Mouse (Mus musculus): ENCODE results near the gene Fbxo5.

The Fbxo5 gene

DNA sequence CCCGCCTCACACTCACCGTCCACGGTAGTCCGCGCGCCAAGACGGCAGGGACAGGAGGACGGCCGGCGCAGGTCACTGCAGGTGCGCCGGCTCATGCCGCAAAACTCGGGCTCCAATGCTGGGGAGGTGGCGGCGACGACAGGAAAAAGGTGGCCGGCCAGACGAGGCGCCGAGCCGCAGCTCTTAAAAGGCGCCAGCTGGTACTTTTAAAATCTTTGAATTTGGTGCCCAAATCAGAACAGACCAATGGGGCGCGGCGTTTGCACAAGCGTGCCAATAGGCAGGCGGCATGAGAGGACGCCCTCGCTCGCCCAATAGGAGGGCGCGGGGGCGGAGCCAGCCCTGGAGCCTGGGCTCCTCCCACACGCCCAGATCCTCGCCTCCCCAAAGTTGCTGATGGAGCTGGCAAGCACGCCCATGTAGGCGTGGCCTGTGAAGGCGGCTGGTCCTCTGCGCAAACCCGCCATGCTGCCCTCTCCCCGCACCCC, at the start of gene Fbxo5:
Gene Fbxo5, minus strand, starts transcription at position 358 of the 488 bp plus-strand sequence.
- peak; percentile 98 for DNase-seq (ENCODE audit: low spot score)

DNA sequence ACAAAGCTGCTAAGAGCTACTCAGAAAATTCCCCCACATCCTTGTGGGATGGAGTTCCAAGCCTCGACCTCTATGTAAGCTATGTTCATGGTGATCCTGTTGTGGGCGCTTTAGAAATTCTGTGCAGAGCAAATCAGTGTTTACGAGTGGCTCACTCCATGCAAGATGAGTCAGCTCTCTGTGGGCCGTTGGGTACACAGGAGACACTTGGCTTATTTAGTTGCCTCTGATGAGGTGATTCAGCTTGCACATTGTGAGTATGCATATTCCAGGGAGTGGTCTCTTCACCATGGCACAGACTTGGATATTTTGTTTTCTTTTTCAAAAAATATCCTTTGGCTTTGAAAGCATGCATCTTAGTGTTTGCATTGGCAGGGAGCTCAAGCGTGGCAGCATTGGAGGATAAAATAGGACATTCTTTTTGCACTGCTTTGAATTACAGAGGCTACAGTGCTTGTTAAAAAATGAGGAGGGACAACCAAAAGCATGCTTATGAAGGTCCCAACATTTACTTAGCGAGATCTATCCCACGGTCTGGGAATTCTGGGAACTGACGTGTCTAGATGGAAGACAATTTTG, 48.0 kb upstream of the Fbxo5 start:
- no peak for DNase-seq (ENCODE audit: low spot score)

DNA sequence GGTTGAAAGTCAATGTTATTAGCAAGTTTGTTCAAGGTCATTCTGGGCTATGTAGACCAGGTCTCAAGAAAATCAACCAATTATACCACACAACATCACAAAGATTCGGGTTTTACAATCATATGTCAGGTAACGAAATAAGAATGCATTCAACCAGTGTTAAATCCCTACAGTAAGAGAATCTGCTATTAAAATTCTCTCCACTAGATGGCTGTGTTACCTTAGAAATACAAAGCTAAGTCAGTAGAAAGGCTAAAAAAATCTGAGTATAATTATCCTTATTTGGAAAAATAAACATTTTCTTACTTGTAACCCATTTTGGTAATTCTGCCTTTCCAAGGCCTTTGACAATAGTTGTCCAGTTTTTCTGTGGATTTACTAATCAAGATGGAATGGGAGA, 41.5 kb upstream of the Fbxo5 start:
- no peak for DNase-seq (ENCODE audit: low spot score)

DNA sequence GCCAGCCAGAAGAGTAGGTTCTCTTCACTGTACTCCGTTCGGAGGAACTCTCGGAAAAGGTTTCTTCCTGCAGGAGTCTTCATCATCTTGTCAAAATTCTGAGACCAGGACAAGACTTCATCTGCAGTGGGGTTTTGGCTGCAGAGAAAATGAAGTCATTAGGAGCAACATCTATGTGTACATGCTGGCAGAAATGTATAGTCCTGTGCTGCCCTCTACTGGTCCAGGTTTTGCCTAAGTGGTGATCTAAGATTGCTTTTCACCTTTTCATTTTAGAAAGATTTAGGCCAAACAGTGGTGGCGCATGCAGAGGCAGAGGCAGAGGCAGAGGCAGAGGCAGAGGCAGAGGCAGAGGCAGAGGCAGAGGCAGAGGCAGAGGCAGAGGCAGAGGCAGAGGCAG, 36.0 kb upstream of the Fbxo5 start:
- DNase-seq (ENCODE audit: low spot score), result peak; percentile 54

DNA sequence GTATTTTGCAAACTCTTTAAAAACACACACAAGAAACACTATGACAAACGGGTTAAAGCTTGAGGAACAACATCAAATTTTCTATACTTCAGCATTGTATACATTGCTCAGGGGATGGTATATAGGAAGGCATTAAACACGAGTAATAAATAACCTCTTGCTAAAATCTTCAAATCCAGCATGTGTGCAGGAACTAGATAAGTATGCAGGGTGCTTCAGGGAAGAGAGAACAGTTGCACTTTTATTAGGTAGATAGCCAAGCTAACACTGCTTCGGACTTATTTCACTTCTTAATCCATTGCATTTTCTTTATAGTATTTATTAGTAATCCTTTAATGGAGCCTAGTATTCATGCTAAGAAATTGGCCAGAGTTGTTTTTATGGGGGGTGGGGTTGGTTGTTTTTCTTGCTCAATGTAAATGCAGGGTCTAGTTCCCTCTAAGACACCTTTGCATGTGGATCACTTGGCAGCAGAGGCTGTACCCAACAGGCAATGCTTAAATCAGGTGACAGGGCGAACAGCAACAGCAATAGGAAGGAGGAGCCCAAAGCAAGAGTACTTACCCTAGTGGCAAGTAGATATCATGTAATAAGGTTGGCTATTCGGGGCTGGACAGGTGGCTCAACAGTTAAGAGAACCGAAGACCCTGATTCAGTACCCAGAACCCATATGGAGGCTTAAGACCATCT, 21.1 kb upstream of the Fbxo5 start:
- no peak for DNase-seq (ENCODE audit: low spot score)

DNA sequence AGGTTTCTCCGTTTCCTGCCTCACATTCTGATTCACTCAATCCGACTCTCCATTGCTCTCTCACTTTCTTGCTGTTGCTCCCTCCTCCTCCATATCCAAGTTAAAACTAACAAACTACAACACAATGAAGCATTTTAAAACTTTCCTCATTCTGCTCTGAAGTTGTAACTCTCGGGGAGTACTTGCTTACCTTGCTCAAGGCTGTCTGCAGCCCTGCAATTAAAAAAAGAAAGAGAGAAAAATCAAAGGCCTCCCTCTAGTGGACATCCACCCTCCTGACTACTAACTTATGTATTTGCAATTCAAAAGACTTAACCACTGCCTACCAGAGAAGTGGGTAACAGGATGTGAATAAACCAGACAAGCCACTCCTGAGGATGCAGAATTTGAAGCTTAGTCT, 19.4 kb upstream of the Fbxo5 start:
- peak; percentile 39 for DNase-seq (ENCODE audit: low spot score)

DNA sequence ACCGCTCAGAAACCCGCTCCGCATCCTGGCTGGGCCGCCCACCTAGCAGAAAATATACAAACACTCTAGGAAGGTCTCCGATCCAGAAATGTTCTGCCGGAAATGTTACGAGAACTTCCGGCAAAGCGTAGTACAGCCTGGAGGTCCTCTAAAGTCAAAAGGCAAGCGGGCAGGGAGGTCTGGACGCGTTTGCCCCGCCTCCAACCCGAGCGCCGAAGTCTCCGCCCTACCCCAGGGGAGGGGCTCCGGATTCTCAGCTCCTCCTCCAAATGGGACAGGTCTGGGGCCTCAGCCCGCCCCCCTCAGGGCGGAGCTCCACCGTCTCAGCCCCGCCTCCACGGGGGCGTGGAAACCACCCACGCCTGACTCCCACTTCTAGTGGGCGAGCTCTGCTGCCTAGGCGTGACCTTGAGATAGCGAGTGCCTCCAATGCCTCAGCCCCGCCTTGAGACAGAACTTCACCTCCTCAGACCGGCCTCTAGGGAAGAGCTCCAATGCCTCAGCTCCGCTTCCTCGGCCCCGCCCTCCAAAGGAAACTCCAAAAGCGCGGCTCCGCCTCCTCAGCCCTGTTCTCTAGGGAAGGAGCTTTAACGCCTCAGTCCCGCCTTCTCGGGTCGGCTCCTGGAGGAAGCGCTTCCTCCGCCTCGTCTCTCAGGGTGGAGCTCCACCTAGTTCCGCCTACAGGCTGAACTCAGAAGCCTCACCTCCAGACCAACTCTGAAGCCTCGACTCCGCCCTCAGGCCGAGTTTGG, 18.5 kb upstream of the Fbxo5 start, which contains the start of gene Mtrf1l:
Gene Mtrf1l, minus strand, starts transcription at position 171 of the 752 bp plus-strand sequence.
- peak; percentile 97 for DNase-seq (ENCODE audit: low spot score)

DNA sequence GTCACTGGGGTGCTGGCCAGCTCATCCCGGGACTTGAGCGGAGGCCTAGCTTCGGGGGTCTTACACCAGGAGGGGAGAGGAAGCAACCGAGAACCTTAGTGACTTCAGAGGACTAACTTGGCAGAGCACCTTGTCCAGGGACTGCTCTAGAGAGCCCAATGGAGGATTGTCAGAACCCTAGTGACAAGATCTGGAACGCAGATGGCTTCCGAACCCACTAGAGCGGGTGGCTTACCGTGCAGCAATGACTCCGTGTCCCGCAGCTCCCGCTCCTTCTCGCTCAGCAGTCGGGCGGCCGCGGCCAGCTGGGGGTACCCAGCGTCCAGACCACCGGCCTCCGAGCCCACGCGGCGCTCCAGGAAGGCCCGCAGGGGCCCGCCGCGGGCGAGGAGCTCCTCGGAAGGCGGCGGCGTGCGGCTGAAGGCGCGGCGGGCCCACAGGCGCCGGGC, 17.9 kb upstream of the Fbxo5 start:
- no peak for DNase-seq (ENCODE audit: low spot score)

DNA sequence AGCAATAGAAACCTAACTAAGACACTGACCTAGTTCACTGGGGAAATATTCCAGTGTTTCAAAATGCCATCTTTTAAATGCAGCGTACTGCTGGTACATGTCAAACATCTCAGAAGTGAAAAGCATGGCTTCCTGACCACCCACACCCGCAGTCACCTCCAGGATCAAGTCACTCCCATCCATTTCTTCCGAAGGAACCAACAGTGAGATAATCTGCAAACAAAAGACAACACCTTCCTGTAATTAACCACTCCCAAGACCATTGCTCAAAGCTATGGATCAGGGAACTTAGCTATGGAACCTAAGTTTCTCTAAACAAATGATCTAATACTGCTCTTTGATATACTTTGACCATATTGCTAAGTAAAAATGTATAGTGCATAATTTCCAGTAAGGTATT, 13.4 kb upstream of the Fbxo5 start:
- DNase-seq (ENCODE audit: low spot score), result no peak

DNA sequence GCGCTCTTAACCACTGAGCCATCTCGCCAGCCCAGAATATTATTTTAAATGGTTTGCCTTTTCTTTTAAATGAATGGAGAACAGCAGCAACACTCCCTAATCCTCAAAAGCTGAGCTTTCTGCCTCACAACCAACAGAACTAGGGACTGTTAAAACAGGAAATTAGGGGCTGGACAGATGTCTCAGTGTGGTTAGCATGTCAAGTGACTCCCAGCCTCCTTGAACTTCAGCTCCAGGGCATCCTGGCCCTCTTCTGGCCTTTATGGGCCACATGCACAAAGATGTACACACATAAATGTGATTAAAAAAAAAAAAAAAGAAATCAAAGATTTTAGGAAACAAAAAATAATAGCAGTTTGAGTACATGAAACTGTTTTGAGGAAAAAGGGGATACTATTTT, 10.6 kb upstream of the Fbxo5 start:
- no peak for DNase-seq (ENCODE audit: low spot score)

DNA sequence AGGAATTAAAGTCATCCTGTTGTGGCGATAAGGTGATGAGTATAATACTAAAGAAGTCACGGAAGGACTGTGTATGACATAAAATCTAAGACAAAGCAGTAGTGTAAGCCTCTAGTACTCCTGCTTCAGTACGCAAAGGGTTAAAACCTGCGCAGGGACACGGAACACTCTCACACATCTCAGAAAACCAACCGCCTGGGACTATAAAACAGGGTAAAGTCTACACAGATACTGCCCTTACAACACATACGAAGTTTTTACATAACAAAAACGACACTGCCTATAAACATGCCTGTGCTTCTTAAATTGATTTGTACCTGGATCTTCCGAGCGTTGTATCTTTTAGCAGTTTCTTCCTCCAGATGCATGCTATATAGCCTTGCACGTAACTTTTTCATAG, 8.3 kb upstream of the Fbxo5 start:
- DNase-seq (ENCODE audit: low spot score), result no peak

DNA sequence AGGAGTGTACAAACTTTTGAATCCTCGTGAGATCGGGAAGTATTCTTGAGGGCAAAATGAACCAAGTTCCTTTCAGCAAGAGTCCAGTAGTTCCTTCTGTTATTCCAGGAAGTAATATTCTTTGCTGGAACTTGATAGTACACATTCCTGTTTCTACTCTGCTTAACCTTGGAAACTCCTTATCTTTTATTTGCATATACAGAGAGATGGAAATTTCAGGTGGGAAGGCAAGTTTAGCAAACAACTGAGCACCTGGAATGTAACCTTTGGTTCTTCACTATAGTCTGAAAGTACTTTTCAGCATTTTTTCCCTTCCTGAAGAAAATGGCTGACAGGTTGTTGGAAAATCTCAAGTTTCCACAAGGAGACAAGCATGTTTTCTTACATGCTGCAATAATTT, 2.3 kb upstream of the Fbxo5 start:
- DNase-seq (ENCODE audit: low spot score), result no peak

DNA sequence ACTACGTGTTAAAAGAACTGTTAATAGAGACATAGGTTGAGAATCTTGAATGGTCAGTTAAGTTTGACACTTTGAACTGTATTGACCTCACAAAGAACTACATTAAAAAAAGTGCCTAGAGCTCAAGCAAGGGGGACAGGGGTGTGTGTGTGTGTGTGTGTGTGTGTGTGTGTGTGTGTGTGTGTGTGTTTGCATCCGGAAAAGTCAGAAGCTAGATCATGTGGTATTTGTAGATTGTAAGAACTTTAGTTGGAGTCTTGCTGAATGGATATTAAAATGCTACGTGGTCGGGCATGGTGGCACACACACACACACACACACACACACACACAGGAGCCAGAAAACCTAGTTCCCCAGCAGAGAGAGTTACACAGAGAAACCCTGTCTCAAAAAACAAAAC, 1.6 kb upstream of the Fbxo5 start:
- no peak for DNase-seq (ENCODE audit: low spot score)

DNA sequence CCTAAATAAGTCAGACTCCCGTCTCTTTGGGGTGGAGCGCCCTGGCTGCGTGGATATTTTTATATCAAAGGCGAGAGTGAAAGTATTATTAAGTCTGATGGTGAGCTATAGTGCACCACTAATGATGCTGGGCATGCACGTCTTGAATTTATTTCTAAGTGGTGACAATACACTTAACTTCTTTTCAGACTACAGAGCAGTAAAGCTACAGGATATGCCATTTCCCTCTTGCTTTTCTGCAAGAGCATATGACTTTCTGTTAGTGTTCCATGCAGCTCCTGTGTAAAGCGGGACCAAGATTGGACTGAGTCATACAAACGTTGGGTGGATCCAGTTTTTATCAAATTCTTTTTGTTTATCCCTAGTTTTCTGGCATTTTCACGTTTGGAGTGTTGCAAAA, 1.0 kb upstream of the Fbxo5 start:
- DNase-seq (ENCODE audit: low spot score), result no peak

DNA sequence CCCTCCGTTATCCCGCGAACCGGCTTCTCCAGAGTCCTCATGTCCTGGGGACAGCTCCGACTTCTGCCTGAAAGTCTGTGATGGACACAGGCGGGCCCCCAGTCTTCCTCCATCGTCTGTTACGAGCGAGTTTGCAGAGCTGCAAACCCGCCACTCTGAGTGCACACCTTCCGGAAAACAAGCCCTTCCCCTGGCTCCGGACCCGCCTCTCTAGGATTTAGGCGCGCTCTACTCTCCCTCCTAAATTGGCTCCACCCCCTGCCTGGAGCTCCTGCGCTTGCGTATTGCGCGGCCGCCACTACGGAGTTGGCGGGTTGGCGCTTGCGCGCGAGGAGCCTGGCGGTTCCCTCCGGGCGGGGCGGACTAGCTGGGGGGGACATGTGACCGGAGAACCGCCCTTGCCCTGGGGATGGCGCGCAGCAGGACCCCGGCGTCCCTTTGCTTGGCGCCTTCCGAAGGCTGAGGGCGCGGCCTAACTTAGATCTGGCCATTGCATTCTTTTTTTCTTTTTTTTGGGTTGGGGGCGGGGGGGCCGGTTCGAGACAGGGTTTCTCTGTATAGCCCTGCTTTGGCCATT, 419 bp upstream of the Fbxo5 start:
- peak; percentile 96 for DNase-seq (ENCODE audit: low spot score)

DNA sequence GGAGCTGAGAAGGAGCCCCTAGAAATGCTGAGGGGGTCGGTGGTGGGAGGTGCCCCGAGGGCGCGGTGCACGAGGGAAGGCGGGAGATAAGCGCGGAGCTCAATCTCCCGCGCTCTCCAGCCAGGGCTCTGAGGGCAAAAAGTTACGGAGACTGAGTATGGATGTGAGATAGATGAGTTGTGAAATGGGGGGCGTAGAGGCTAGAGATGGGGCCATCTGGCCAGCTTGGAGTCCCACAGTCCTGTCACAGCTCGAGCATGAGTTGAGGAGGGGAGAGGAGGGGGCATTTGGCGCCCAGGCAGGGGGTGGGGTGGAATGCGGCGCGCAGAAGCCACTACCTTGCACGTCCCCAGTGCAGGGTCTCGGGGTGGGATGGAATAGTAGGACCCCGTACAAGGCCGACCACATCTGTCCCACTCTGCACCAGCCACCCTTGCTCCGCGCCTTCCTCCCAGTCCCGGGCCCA, 676 bp downstream of the Fbxo5 start:
- DNase-seq (ENCODE audit: low spot score), result no peak

DNA sequence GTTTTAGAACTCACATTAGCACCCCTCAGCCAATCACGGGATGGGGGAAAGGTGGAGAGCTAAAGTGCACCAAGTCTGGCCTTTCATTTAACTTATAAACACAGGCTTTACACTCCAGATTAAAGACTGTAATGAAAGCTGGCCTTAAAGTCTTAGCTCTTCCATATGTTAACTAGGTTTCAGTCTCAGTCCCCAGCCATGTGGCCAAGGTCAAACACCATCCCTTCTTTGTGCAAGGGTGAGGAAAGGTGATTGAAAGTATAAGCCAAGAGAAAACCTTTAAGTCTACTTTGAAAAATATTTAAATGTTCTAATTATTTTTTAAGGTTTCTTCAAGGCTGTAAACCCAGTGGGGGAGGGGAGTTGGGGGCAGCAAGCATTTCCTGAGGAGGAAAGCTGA, 1.7 kb downstream of the Fbxo5 start:
- no peak for DNase-seq (ENCODE audit: low spot score)

DNA sequence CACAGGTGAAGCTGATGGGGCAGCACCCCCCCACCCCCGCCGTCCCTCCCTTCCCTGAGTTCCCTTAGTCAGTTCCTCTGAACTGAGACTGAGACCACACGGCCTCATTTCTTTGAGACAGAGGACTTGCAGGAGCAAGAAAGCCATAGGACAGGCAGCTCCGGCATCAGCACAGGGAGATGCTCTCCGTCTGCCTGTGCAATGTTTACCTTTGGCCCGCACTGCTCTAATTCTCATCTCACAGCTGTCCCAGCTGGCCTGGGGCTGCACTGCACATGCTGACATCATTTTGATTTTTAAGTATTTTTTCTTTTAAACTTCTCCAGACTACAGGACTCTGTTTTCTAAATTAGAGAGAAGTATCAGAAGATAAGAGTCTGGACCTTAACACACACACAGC, 2.5 kb downstream of the Fbxo5 start:
- DNase-seq (ENCODE audit: low spot score), result no peak

DNA sequence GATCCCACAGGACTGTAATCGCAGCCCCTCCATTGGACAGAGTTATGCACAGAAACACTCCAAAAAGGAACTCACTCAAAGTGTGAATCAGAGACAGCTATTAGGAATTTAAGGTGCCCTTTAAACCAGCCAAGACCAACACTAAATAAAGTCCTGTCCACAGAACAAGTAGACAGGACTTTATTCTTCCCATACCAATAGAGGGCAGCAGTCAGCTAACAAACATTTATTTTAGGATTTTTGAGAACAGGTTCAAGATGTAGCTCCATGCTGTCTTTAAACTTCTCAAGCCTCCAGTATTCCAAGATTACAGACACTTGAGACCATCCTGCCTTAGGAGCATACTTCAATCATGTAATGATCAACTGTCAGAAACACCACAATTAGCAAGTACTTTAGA, 4.9 kb downstream of the Fbxo5 start:
- DNase-seq (ENCODE audit: low spot score), result no peak

DNA sequence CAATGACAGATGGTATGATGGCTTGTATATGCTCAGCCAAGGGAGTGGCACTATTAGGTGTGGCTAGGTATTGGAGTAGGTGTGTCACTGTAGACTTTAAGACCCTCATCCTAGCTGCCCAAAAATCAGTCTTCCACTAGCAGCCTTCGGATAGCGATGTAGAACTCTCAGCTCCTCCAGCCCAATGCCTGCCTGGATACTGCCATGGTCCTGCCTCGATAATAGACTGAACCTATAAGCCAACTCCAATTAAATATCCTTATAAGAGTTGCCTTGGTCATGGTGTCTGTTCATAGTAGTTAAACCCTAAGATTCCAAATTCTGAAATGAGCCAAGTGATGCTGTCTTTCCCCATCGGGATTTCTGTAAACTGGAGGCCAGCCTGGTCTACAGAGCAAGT, 7.3 kb downstream of the Fbxo5 start:
- DNase-seq (ENCODE audit: low spot score), result no peak

DNA sequence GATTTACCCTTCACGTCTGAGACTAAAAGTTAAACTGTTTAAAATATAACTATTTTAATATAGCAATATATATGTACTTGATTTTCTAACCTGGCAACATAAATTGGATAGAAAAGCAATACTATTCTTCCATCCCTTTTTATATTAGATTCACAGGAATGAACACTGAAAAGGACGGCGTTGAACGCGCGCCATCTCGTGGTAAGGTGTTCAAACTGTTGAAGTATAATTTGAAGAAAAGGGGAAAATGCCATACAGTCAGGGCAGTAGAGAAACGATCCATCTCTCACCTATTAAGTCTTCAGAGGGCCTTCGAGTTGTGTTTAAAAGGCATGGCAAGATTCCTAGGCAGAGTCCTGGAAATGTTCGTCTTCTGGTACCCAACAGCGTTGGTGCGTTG, 14.7 kb downstream of the Fbxo5 start:
- peak; percentile 53 for DNase-seq (ENCODE audit: low spot score)

DNA sequence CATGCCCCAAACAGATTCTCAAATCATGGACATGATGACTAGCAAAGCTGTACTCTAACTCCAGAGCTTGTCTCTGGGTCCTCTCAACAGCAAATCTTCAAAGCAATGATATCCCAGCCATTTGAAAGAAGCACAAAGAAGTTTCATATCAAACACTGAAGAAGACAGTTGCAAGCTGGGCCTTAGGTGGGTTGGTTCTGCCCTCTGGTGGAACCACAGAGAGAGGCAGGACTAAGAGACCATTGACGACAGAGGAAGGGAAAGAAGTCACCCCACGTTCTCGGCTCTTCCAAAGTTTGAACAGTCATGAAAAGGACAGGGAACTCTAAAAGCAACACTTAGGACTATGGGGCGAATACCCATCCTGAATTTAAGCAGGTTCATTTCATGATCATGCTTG, 18.5 kb downstream of the Fbxo5 start:
- DNase-seq (ENCODE audit: low spot score), result no peak

Data from urinary bladder, postnatal 14 days (tissue).